Mouse (Mus musculus): ENCODE data around the gene Rgp1.

DNA sequence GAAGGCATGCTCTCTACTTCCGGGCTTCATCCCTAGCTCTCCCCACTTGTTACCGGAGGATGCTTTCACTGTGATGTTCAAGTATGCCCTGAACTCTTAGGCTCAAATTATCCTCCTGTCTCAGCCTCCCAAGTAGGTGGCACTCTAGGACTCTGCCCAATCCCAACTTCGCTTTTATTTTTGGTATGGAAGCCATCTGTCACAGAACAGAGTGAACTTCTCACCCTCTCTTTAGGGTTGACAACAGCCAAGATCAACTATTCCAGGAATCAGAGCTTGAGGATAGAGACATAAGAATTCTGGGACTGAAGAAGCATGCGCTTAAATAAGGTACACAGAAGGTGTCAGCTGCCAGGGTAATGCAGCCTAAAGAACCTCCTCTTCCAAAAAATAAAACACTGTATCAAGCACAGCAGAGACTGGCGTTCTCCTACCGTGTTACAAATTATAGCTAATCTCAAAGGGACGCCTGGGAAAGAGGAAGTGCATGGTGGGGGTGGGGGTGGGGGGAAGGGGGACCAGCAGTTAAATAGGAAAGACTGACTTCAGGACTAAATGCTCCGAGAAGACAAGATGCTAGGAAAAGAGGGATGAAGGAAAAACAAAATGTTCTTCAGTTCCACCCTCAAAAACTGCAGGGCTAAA lies 1.2 kb upstream of the Rgp1 start:
- TF ChIP-seq CTCF (IDR thresholded peaks at IDR 0.05): no peak
- no peak for TF ChIP-seq EP300 (IDR thresholded peaks at IDR 0.05)
